ENCODE assay signal across 9 mouse cellular contexts in the genomic region with DNA sequence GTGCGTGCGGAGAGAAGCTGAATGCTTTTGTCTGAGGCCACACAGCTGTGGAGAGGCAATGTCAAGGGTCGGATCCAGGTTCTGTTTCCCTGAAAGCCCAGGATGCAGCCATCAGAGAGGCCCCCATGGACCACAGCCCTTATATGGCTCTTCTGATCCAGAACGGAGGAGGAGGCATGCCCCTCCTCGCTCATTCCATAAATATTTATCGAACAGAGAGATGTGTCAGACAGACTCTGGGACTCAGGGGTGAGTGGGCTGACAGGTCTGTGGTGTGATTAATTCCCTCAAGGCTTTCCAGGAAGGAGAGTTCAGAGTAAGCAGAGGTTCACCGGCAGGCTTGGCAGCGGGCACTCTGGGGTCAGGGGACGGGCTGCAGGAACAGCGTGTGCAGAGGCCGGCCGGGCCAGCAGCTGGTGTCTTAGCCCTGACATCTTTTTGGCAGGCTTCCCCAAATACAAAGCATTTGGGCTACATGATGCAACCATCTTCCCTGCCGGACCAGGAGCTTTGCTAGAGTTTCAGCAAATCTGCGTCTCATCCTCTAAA. TPM values are rescaled to one million over a fixed set of nuclear protein-coding genes. Genes with fewer than 3 reads are reported as not detected.
DNase-seq lines count a peak whose midpoint lies in the region; ATAC-seq and TF ChIP-seq lines count a peak whose summit lies in the region.
"Had no signal": no experiment of that assay in that cellular context is flagged by ENCODE, and none has a peak within 500 bp of the region (broad histone marks: within the 10 kb centered on the region; RNA-seq: fewer than 3 reads in every experiment).

No protein-coding gene starts in this region.

- no peak overlapping the region for H3K9ac ChIP-seq in heart, postnatal 0 days (replicated peaks; ENCODE audit: low read depth, low read length)
- H3K9ac ChIP-seq: liver, embryonic 15.5 days had no signal

- no peak overlapping the region for H3K27ac ChIP-seq in heart, postnatal 0 days (ENCODE audit: low read depth)
- H3K27ac ChIP-seq: liver, embryonic 15.5 days had no signal

- DNase-seq in adrenal gland, adult (ENCODE audit: inconsistent age in 2 of 2, low spot score in 1 of 2), result peak; percentile 94
- peak; percentile 45 for DNase-seq in embryo, embryonic 9.5 days (ENCODE audit: extremely low spot score)
- DNase-seq in heart, postnatal 0 days (ENCODE audit: low spot score), result peak; percentile 43
- DNase-seq in kidney, postnatal 10 days, result peak; percentile 77
- peak; percentile 94 for DNase-seq in skeletal muscle tissue, adult 2 months (ENCODE audit: low read depth, low spot score)
- DNase-seq in cerebellum, postnatal 25 days, result no peak
- DNase-seq in layer of hippocampus, adult 9-10 months (ENCODE audit: low spot score), result no peak
- DNase-seq in frontal cortex, postnatal 10 days (ENCODE audit: low spot score in 2 of 2), result no peak

- H3K36me3 ChIP-seq in heart, postnatal 0 days (replicated peaks; ENCODE audit: control insufficient read depth, insufficient read depth, low read length), result no peaks in the 10 kb centered on the region
- H3K36me3 ChIP-seq: liver, embryonic 15.5 days had no signal

- H3K4me3 ChIP-seq in heart, postnatal 0 days (ENCODE audit: low read depth, low read length), result no peak overlapping the region
- H3K4me3 ChIP-seq: liver, embryonic 15.5 days had no signal

- no peaks in the 10 kb centered on the region for H3K9me3 ChIP-seq in heart, postnatal 0 days (replicated peaks; ENCODE audit: control insufficient read depth, low read length)
- H3K9me3 ChIP-seq: liver, embryonic 15.5 days had no signal

- peaks cover 4% of the 10 kb centered on the region; the same call in 1 of the 2 replicates for H3K27me3 ChIP-seq in heart, postnatal 0 days (ENCODE audit: control insufficient read depth, insufficient read depth, low read length)

- TF ChIP-seq CTCF in heart, postnatal 0 days (IDR thresholded peaks at IDR 0.05; ENCODE audit: low read depth), result no peak

- H3K4me1 ChIP-seq in heart, postnatal 0 days (ENCODE audit: control insufficient read depth, insufficient read depth), result 0 out of 2 replicates have a peak, but pooled peaks cover 4% of the 10 kb centered on the region
- H3K4me1 ChIP-seq: liver, embryonic 15.5 days had no signal

- no peak overlapping the region for H3K4me2 ChIP-seq in heart, postnatal 0 days (ENCODE audit: low read depth, low read length)
- H3K4me2 ChIP-seq: liver, embryonic 15.5 days had no signal

- peak; percentile 57; the same call in 1 of the 2 replicates for ATAC-seq in heart, postnatal 0 days (ENCODE audit: insufficient read depth, low read depth)

- 27% methylated on average over 14 of the region's 14 CpGs for WGBS in heart, postnatal 0 days

- no peak for TF ChIP-seq EP300 in heart, postnatal 0 days (IDR thresholded peaks at IDR 0.05; ENCODE audit: low read depth)

RNA-seq across cellular contexts. Expression of a gene that starts 12.0 kb away (rescaled TPM):
- total RNA-seq in heart, postnatal 0 days (2014; rRNA removed; ENCODE audit: low replicate concordance), result 5.4 and 15.5 TPM in 2 replicates
- polyA plus RNA-seq in heart, postnatal 0 days (2015; fragmentation: Nextera tagmentation; extraction: Ambion mirVana), result 2.5 and 2.6 TPM in 2 replicates

Comparison
In these comparisons a context has a peak if more than half of its experiments do, and no peak if none do; other contexts are left out.
1. DNase-seq: peak in adrenal gland, adult (2 of 2), embryo, embryonic 9.5 days (single experiment), heart, postnatal 0 days (single experiment), kidney, postnatal 10 days (single experiment) and skeletal muscle tissue, adult 2 months (single experiment); none in cerebellum, postnatal 25 days (0 of 2), layer of hippocampus, adult 9-10 months (single experiment) and frontal cortex, postnatal 10 days (0 of 2).